Mouse (Mus musculus) kidney, postnatal 0 days (tissue): ENCODE measurements around the gene B4galnt1. TPM values are rescaled to one million over a fixed set of nuclear protein-coding genes. Genes with fewer than 3 reads are reported as not detected.
A peak's percentile ranks its signal among the peaks of the same experiment; 100 is the strongest.
"Not testable (repeated sequence)": the region's sequence is repeated elsewhere in the genome, so short reads cannot be mapped to it uniquely, and the experiment has no call there.

ENCODE experiments used
- ATAC-seq: fragments of 200-750 bp; cut with Nextera tagmentation; replicated peaks from 2 replicates; pipeline ENCODE4 v1.8.0; 2017; ENCODE audit warnings: low read depth, moderate number of reproducible peaks, moderate TSS enrichment, moderate library complexity; ENCODE audit not compliant: low FRiP score
- DNase-seq: peaks from one replicate; pipeline ENCODE4 v3.0.0-alpha.2; 2016; ENCODE audit warnings: low spot score
- H3K27ac ChIP-seq: fragments of 300-500 bp; sonication (generic); 2 replicates; pipeline ENCODE4 v1.5.1; 2014; ENCODE audit warnings: mild to moderate bottlenecking
- H3K27me3 ChIP-seq: fragments of 300-500 bp; sonication (generic); 2 replicates; pipeline ENCODE4 v1.6.1; 2014; ENCODE audit warnings: low read length, mixed read lengths; ENCODE audit not compliant: insufficient read depth
- H3K36me3 ChIP-seq: fragments of 300-500 bp; sonication (generic); 2 replicates; pipeline ENCODE4 v1.6.1; 2014; ENCODE audit warnings: low read length, mixed read lengths; ENCODE audit not compliant: insufficient read depth
- H3K4me1 ChIP-seq: fragments of 300-500 bp; sonication (generic); replicated peaks from 2 replicates; pipeline ENCODE4 v1.6.1; 2014; ENCODE audit warnings: antibody characterized with exemption, low read length, mixed read lengths; ENCODE audit not compliant: insufficient read depth
- H3K4me2 ChIP-seq: fragments of 300-500 bp; sonication (generic); 2 replicates; pipeline ENCODE4 v1.6.1; 2014; ENCODE audit warnings: mild to moderate bottlenecking, low read length, moderate library complexity, mixed read lengths
- H3K4me3 ChIP-seq: fragments of 300-500 bp; sonication (generic); replicated peaks from 2 replicates; pipeline ENCODE4 v1.5.1; 2014; ENCODE audit warnings: low read depth, low read length
- H3K9ac ChIP-seq: fragments of 300-500 bp; sonication (generic); 2 replicates; pipeline ENCODE4 v1.6.1; 2014; ENCODE audit warnings: low read depth, low read length
- H3K9me3 ChIP-seq: fragments of 300-500 bp; sonication (generic); replicated peaks from 2 replicates; pipeline ENCODE4 v1.6.1; 2016; ENCODE audit warnings: low read length, inconsistent platforms, mixed read lengths
- CTCF ChIP-seq: IDR thresholded peaks from 2 replicates; pipeline ENCODE4 v1.5.1; 2016; ENCODE audit warnings: antibody characterized with exemption, low read depth, mild to moderate bottlenecking, moderate library complexity
- WGBS: fragments of 180-500 bp; shearing (Covaris S2); extraction: QIAGEN DNeasy Blood & Tissue Kit; methylation state at CpG from one replicate; pipeline ENCODE4 v1.1.7; 2014; 5-methylcytosine and 5-hydroxymethylcytosine counted together
- polyA plus RNA-seq: library from polyadenylated mRNA; unstranded; fragments of >200 nt; fragmentation: Nextera tagmentation; extraction: Ambion mirVana; gene quantifications from 2 replicates; pipeline ENCODE4 v1.2.1, GENCODE M21; 2015

B4galnt1 gene
- polyA plus RNA-seq, 1 experiment from 2014 or later, result 16.4 TPM

DNA sequence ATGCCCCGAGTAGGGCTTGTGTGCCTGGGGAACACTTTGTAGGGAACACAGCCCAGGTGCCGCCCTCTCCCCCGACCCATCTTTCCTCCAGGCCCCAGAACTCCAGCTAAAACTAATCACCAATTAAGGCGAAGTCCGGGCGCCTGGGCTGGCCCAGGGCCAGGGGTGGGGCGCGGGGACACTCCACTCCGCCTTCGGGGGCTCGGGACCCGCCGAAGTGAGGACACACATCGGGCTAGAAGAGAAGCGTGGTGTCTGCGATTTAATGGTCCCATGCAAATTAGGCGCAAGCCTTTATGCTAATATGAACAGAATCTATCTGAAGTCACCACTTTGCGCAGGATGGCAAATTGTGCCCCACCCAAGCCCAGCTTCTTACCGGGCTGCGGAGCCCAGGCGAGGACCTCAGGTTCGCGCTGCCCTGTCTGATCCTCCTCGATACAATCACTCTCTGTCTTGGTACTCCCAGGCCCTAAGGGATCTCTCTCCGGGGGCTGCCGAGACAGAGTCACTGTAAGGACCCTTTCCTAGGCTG, 24.2 kb downstream of the B4galnt1 start:
- 0 out of 2 replicates have a peak, but pooled peaks have one; percentile 1 for ATAC-seq
- DNase-seq, result peak; percentile 46
- Histone ChIP-seq H3K9ac (peak overlapping the region; percentile 72), H3K4me3 (peak overlapping the region; percentile 71), H3K4me2 (peak overlapping the region; percentile 87), H3K27me3 (no peaks in the 10 kb centered on the region), H3K27ac (peak overlapping the region; percentile 75), H3K9me3 (no peaks in the 10 kb centered on the region), H3K4me1 (peaks cover 14% of the 10 kb centered on the region; the same call in 1 of the 2 replicates), H3K36me3 (peaks cover 12% of the 10 kb centered on the region; the same call in 1 of the 2 replicates)
- under 1% methylated on average over 26 of the region's 26 CpGs for WGBS
- no peak for TF ChIP-seq CTCF

DNA sequence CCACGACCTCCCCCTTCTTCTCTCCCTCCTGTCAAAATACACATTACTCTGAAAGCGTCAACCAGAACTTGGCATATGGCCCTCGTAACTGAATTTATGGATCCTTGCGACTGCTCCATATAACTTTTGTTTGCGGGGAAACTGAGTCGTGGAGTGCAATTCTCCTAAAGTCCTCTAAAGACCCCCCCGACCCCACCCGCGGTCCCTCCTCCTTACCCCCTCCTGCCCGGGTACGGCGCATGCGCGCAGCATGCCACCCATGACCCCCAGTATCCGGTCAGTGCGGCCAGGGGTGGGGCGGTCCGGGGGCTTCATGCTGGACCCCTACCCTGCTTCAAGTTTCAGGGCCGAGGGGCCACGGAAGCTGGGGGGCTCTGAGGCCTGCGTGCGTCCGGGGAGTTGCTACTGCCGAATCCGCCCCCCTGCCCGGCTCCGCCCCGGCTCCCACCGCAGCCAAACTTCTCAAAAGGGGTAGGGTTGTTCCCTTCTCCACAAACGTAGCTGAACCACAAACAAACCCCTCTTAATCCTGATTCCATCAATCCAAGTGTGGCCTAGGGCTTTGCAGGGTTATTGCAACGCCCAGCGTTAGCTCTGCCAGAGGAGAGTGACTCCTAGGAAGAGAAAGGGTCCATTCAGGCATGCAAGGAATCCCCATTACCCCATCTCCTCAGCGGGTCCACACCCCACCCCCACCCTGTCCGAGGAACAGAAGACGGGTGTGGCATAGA, 24.8 kb downstream of the B4galnt1 start, which contains the start of gene Arhgef25:
Arhgef25 (minus strand) TSS at position 433 of the 731 bp plus-strand sequence.
- ATAC-seq (peak; percentile 16), DNase-seq (peak; percentile 76)
- peaks cover 19% of the 10 kb centered on the region; the same call in 1 of the 2 replicates for H3K4me1 ChIP-seq
- H3K4me2 ChIP-seq, result peak within 1 kb of the TSS; percentile 87
- peak within 1 kb of the TSS; percentile 75 for H3K27ac ChIP-seq
- H3K9ac ChIP-seq, result peak within 1 kb of the TSS; percentile 72
- peak within 1 kb of the TSS; percentile 71 for H3K4me3 ChIP-seq
- WGBS, result 5% methylated on average over 35 of the region's 35 CpGs
- peaks cover 12% of the 10 kb centered on the region; the same call in 1 of the 2 replicates for H3K36me3 ChIP-seq
- no peak for TF ChIP-seq CTCF
- no peaks in the 10 kb centered on the region for H3K9me3 ChIP-seq
- no peaks in the 10 kb centered on the region for H3K27me3 ChIP-seq

DNA sequence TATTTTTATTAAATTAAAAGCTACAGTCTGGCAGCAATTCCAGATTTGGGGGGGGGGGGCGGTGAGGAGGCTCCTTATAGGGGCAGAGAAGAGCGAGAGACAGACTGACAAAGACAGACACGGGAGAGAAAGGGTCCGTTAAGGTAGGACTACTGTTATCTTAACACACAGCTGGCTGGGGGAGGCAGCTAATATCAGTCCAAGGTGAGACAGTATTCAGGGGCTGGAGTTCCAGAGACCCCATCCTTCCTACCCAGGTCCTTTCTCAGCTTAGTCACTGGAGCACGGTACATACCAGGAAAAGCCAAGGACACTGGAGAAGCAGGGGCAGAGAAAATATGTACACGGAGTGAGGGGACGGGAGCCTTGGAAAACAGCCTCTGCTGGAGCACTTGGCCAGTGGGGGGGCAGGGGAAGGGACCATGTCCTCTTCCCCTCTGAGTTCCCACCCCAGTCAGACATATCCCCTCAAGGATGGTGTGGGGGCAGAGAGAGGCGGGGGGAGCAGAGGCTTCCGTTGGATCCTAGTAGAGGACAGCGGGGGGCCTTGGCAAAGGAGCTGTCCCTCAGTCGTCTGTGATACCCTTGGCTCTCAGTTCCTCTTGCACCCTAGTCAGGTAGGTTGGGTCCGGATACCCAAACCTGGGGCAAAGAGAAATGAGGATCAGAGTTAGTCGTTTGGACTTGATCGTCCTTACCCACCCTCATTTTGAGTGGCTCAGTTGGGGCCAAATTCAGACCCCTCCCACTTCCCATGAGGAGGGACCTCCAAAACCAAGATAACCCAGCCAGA, 25.6 kb downstream of the B4galnt1 start:
- DNase-seq, result no peak
- 55% methylated on average over 14 of the region's 14 CpGs for WGBS
- H3K9ac ChIP-seq, result 0 out of 2 replicates have a peak overlapping the region, but pooled peaks have one; percentile 72

DNA sequence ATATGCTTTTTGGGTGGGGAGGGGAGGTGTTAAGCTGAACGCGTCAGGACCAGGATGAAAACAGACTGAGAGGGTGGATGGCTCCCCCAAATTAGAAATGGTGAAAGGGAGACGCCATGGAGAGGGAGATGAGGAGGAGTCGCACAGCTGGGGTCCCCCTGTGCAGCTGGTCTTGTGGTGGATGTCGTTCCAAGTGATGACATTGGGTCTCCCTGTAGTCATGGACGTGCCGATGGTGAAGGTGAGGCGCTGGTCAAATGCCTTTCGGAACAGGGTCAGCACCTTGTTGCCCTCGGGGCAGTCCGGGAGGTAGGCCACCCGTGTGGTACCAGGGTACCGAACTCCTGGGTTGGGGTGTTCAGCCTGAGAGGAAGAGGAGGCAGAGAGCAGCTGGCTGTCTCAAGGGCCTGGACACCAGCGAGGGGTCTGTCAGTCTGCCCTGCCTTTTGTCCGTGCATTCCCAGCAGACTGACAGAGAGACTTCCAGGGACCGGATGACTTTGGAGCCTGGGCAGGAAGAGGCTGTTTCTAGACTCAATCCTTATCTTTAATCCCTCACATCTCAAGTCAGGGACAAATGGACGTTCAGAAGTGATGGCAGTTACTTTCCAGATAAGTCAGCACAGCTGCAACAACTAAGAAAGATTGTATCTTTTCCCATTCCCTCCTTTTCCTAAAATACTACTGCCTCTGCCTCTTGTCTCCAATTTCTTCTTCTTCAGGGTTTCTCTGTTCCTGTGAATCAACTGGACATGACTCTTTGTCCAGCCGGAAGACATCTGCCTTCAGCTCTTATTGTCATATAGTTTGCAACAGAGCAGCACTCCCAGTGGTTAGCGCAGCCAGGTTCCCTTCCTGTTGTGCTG, 26.4 kb downstream of the B4galnt1 start:
- H3K4me1 ChIP-seq, result peaks cover 19% of the 10 kb centered on the region; the same call in 1 of the 2 replicates
- H3K27ac ChIP-seq, result no peak overlapping the region; the same call in 1 of the 2 replicates
- DNase-seq (no peak), ATAC-seq (no peak)
- 78% methylated on average over 19 of the region's 19 CpGs for WGBS
- H3K27me3 ChIP-seq, result no peaks in the 10 kb centered on the region
- no peak for TF ChIP-seq CTCF
- H3K9me3 ChIP-seq, result no peaks in the 10 kb centered on the region
- no peak overlapping the region for H3K9ac ChIP-seq
- H3K4me3 ChIP-seq, result no peak overlapping the region
- H3K36me3 ChIP-seq, result peaks cover 12% of the 10 kb centered on the region; the same call in 1 of the 2 replicates
- no peak overlapping the region for H3K4me2 ChIP-seq

More for the DNA sequence above, 25.6 kb downstream of the B4galnt1 start:
- ATAC-seq, result no peak
- no peaks in the 10 kb centered on the region for H3K27me3 ChIP-seq
- no peaks in the 10 kb centered on the region for H3K9me3 ChIP-seq
- peaks cover 19% of the 10 kb centered on the region; the same call in 1 of the 2 replicates for H3K4me1 ChIP-seq
- H3K4me2 ChIP-seq, result peak overlapping the region; percentile 87
- no peak for TF ChIP-seq CTCF
- H3K4me3 ChIP-seq, result peak overlapping the region; percentile 71; the same call in 1 of the 2 replicates
- peak overlapping the region; percentile 75; the same call in 1 of the 2 replicates for H3K27ac ChIP-seq
- H3K36me3 ChIP-seq, result peaks cover 12% of the 10 kb centered on the region; the same call in 1 of the 2 replicates

DNA sequence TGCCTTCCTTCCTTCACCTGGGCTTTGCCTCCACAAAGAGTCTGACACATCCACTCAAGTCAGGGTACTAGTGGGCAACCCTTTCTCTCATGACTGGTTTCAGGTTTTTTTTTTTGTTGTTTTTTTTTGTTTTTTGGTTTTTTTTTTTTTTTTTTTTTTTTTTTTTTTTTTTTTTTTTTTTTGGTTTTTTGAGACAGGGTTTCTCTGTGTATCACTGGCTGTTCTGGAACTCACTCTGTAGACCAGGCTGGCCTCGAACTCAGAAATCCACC, 27.0 kb downstream of the B4galnt1 start:
- not testable (repeated sequence) for H3K27ac ChIP-seq, H3K9me3 ChIP-seq, H3K27me3 ChIP-seq, DNase-seq, H3K9ac ChIP-seq, ATAC-seq, H3K4me3 ChIP-seq, H3K4me2 ChIP-seq
- WGBS, result 81% methylated on average over 1 of the region's 1 CpGs
- Histone ChIP-seq H3K4me1 (peaks cover 21% of the 10 kb centered on the region; the same call in 1 of the 2 replicates), H3K36me3 (peaks cover 12% of the 10 kb centered on the region; the same call in 1 of the 2 replicates)
